Mouse (Mus musculus) hindbrain, embryonic 10.5 days (tissue): ENCODE results near the gene N4bp1. TPM values are rescaled to one million over a fixed set of nuclear protein-coding genes. Genes with fewer than 3 reads are reported as not detected.

Experiments
- DNase-seq: peaks from one replicate; pipeline ENCODE4 v3.0.0-alpha.2; 2017; ENCODE audit warnings: low spot score
- H3K27ac ChIP-seq: fragments of 300-500 bp; sonication (generic); 2 replicates; pipeline ENCODE4 v1.5.1; 2016; ENCODE audit warnings: mild to moderate bottlenecking, moderate library complexity
- H3K27me3 ChIP-seq: fragments of 300-500 bp; sonication (generic); 2 replicates; pipeline ENCODE4 v1.6.1; 2016; ENCODE audit warnings: mild to moderate bottlenecking; ENCODE audit not compliant: poor library complexity, insufficient read depth, severe bottlenecking
- H3K36me3 ChIP-seq: fragments of 300-500 bp; sonication (generic); 2 replicates; pipeline ENCODE4 v1.6.1; 2016; ENCODE audit warnings: mild to moderate bottlenecking, moderate library complexity
- H3K4me1 ChIP-seq: fragments of 300-500 bp; sonication (generic); replicated peaks from 2 replicates; pipeline ENCODE4 v1.6.1; 2016; ENCODE audit warnings: mild to moderate bottlenecking
- H3K4me3 ChIP-seq: fragments of 300-500 bp; sonication (generic); 2 replicates; pipeline ENCODE4 v1.5.1; 2016; ENCODE audit warnings: mild to moderate bottlenecking, moderate library complexity
- H3K9me3 ChIP-seq: fragments of 300-500 bp; sonication (generic); 2 replicates; pipeline ENCODE4 v1.6.1; 2016; ENCODE audit warnings: mild to moderate bottlenecking, moderate library complexity
- WGBS: fragments of 180-500 bp; shearing (Covaris S2); methylation state at CpG from one replicate; pipeline ENCODE4 v1.1.7; 2016; 5-methylcytosine and 5-hydroxymethylcytosine counted together
- polyA plus RNA-seq: library from polyadenylated mRNA; unstranded; fragments of >200 nt; fragmentation: Nextera tagmentation; extraction: Ambion mirVana; gene quantifications from 2 replicates; pipeline ENCODE4 v1.2.1, GENCODE M21; 2016

N4bp1 gene
- polyA plus RNA-seq, 1 experiment from 2014 or later = 9.2 TPM

DNA sequence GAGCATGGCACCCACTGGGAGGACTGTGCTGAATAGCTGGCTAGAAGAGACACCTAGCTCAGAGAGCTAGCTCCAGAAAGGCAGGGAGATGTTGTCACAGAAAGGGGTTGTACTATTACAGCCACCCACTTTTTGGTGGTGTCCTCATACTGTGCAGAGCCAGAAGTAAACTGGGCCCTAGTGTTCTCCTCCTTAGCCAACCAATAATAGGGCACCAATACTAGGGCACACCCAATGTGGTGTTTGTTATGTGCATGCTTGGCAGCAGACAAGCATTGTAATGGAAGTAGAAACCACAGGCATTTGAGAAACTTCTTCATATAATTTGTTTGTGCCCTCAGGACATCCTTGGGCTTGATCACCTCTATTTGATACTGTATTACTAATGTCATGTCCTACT lies 58.5 kb downstream of the N4bp1 start:
- Histone ChIP-seq H3K27ac (no peak overlapping the region), H3K4me1 (no peaks in the 10 kb centered on the region), H3K27me3 (no peaks in the 10 kb centered on the region), H3K36me3 (no peaks in the 10 kb centered on the region), H3K9me3 (no peaks in the 10 kb centered on the region), H3K4me3 (no peak overlapping the region)
- no peak for DNase-seq

DNA sequence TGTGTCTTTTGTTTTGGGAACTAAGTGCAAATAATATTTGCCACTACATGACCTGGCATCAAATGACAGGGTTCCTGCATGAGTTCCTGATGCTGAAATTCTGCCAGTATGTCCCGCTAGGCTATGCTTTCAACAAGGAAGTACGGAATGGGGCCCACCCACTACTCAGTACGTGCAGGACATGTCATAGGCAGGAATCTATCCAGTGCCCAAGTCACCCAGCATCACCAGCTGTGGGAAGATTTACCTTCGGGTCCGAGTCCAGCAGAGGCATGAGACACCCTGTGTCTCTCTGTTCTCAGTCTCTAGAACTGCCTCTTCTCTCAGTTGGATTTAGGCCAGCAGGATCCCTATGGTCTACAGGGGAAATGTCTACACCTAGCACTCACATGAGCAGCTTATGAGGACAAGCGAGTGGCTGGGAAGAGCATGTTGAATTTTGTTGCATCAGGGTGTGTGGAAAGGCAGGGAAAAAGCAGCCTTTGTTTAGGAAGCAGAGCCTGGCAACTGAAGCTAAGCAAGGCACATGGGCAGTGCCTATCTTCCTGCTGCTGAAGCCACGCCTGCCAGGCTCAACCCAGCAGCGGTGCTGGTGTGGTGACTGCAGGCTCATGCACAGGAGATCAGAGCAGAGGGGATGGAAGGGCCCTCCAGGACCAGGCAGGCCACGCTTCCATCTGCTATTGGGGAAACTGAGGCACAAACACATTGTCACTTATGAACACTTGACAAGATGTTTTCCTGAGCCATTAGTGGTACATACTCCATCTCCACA lies 59.2 kb downstream of the N4bp1 start:
- Histone ChIP-seq H3K36me3 (no peaks in the 10 kb centered on the region), H3K27me3 (no peaks in the 10 kb centered on the region), H3K4me3 (no peak overlapping the region), H3K27ac (no peak overlapping the region), H3K4me1 (peaks cover 4% of the 10 kb centered on the region; the same call in 1 of the 2 replicates), H3K9me3 (no peaks in the 10 kb centered on the region)
- no peak for DNase-seq
- 86% methylated on average over 9 of the region's 9 CpGs for WGBS

DNA sequence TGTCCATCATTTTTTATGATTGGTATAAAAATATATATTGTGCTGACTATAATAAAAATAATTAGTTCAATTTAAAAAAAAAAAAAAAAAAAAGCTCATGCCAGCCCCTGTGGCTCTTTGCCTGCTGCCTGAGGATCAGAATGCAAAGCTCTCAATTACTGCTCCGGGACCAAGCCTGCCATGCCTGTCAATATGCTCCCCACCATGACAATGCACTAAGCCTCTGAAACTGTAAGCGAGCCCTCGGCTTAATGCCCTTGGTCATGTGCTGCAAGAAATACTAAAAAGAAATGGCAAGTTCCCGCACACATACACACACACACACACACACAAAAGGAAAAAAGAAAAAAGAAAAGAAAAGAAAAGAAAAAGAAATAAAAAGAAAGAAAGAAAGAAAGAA lies 60.3 kb downstream of the N4bp1 start:
- no peak for DNase-seq
- Histone ChIP-seq H3K27ac (no peak overlapping the region), H3K4me1 (peaks cover 7% of the 10 kb centered on the region; the same call in 1 of the 2 replicates), H3K27me3 (no peaks in the 10 kb centered on the region), H3K9me3 (no peaks in the 10 kb centered on the region), H3K36me3 (no peaks in the 10 kb centered on the region), H3K4me3 (no peak overlapping the region)
- WGBS = 40% methylated on average over 4 of the region's 4 CpGs

DNA sequence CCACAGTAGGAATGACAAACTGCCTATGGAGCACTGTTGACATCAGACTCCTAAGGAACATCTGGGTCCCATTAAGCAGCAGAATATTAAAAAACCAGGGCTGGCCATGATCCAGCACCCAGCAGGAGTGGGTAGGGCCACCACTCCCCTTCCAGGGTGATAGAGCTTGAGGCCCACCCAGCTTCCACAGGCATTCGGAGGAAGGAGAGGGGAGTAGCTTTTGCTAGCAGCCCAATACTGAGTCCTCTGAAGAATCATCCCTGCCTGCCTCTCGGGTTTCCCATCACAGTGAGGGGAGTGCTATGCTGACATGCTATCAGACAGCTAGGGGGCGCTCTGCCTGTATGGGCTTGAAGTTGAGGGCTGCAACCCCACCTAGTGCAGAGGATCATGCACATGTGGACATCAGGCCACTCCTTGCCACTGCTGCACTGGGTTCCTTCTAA lies 64.3 kb downstream of the N4bp1 start:
- Histone ChIP-seq H3K27me3 (no peaks in the 10 kb centered on the region), H3K27ac (no peak overlapping the region), H3K4me3 (no peak overlapping the region), H3K9me3 (no peaks in the 10 kb centered on the region), H3K36me3 (no peaks in the 10 kb centered on the region), H3K4me1 (peaks cover 11% of the 10 kb centered on the region; the same call in 1 of the 2 replicates)
- 11% methylated on average over 3 of the region's 3 CpGs for WGBS
- peak; percentile 65 for DNase-seq

- H3K9me3 ChIP-seq = no peaks in the 10 kb centered on the region
- no peak overlapping the region for H3K4me3 ChIP-seq
- peaks cover 13% of the 10 kb centered on the region; the same call in 1 of the 2 replicates for H3K4me1 ChIP-seq
- WGBS = 71% methylated on average over 2 of the region's 2 CpGs
- H3K36me3 ChIP-seq = no peaks in the 10 kb centered on the region
- no peak overlapping the region; the same call in 1 of the 2 replicates for H3K27ac ChIP-seq
- no peaks in the 10 kb centered on the region for H3K27me3 ChIP-seq
- DNase-seq = no peak
Observed at GRCm38 (mm10) chr8:86820186-86820755, 64.8 kb downstream of the N4bp1 start.

- Histone ChIP-seq H3K4me3 (no peak overlapping the region), H3K36me3 (no peaks in the 10 kb centered on the region)
- WGBS = 64% methylated on average over 6 of the region's 6 CpGs
Observed at GRCm38 (mm10) chr8:86819426-86819825, 65.6 kb downstream of the N4bp1 start.

DNA sequence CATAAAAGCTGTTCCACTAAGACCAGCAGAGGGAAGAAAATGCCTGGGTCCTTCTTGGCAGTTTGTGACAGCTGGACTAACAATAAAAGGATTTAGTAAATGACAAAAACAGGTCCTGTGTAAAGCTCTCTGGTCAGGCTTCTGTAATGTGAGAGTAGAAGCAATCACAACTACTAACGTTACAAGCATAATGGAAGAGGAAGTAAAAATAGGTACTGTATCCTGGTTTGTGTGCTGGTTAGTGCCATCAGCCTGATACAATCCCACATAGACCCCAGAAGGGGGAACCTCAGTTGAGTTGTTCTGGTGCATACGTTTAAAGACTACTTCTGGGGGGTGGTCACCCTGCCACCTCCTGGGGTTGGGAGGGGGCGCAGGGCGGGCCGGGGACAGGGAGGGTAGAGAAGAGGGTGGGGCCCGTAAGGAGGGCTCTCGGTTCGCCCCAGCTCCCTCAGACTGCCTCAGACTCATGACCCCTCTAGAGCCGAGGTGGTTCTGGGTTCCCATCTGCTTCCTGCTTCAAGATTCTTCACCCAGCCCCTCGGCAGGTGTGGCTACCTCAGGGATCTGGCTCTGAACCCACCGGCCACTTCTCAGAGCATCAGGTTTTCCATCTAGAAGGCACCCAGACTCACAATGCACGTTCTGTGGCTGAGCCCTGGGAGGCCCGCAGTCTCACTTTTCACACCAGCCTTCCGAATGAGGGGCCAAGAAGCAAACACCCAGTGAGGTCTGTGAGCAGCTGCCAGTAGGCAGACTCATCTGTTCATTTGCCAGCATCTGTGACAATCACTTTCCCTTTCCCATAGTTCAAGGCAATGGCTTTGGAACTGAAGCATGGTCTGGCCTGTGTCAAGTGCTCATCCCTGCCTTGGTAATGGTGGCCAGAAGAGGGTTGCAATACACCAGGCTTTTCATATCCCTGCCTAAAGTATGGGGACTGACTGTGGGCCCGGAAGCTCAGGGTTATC lies 75.8 kb downstream of the N4bp1 start:
- Histone ChIP-seq H3K4me3 (no peak overlapping the region), H3K4me1 (no peaks in the 10 kb centered on the region), H3K9me3 (no peaks in the 10 kb centered on the region), H3K36me3 (no peaks in the 10 kb centered on the region), H3K27ac (no peak overlapping the region), H3K27me3 (no peaks in the 10 kb centered on the region)
- WGBS = 87% methylated on average over 15 of the region's 15 CpGs
- no peak for DNase-seq

More at GRCm38 (mm10) chr8:86819426-86819825, 65.6 kb downstream of the N4bp1 start:
- no peak overlapping the region for H3K27ac ChIP-seq
- peaks cover 18% of the 10 kb centered on the region; the same call in 1 of the 2 replicates for H3K4me1 ChIP-seq
- no peaks in the 10 kb centered on the region for H3K9me3 ChIP-seq
- no peaks in the 10 kb centered on the region for H3K27me3 ChIP-seq
- DNase-seq = no peak

DNA sequence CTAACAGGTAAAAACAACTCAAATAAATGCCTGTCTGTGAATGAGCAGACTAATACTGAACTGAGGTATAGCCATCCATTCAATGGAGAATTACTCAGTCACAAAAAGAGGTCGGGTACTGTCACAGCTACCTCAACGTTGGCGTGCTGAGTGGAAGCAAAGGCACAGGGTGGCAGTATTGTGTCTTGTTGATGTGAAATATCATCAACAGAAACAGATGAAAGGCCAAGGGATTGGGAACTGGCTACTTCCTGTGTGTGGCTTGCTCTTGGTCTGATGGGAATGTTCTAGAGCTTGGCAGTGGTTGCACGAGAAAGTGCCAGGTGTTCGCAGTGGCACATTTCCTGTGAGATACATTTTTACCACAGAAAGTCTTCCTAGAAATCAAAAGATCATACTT lies 76.8 kb downstream of the N4bp1 start:
- DNase-seq = no peak
- Histone ChIP-seq H3K27ac (no peak overlapping the region), H3K4me3 (no peak overlapping the region), H3K9me3 (no peaks in the 10 kb centered on the region), H3K27me3 (no peaks in the 10 kb centered on the region), H3K36me3 (no peaks in the 10 kb centered on the region), H3K4me1 (no peaks in the 10 kb centered on the region)
- WGBS = 82% methylated on average over 5 of the region's 5 CpGs

- Histone ChIP-seq H3K9me3 (no peaks in the 10 kb centered on the region), H3K27me3 (no peaks in the 10 kb centered on the region), H3K36me3 (no peaks in the 10 kb centered on the region), H3K4me1 (no peaks in the 10 kb centered on the region), H3K27ac (no peak overlapping the region), H3K4me3 (no peak overlapping the region)
- no peak for DNase-seq
- WGBS = 56% methylated on average over 6 of the region's 6 CpGs
Observed at GRCm38 (mm10) chr8:86801988-86802387, 83.1 kb downstream of the N4bp1 start.

GRCm38 (mm10) chr8:86800966-86801365 lies 84.1 kb downstream of the N4bp1 start:
- H3K27ac ChIP-seq = no peak overlapping the region
- no peaks in the 10 kb centered on the region for H3K27me3 ChIP-seq
- no peaks in the 10 kb centered on the region for H3K4me1 ChIP-seq
- no peak overlapping the region for H3K4me3 ChIP-seq
- 67% methylated on average over 4 of the region's 4 CpGs for WGBS
- H3K9me3 ChIP-seq = no peaks in the 10 kb centered on the region
- H3K36me3 ChIP-seq = no peaks in the 10 kb centered on the region
- DNase-seq = no peak

DNA sequence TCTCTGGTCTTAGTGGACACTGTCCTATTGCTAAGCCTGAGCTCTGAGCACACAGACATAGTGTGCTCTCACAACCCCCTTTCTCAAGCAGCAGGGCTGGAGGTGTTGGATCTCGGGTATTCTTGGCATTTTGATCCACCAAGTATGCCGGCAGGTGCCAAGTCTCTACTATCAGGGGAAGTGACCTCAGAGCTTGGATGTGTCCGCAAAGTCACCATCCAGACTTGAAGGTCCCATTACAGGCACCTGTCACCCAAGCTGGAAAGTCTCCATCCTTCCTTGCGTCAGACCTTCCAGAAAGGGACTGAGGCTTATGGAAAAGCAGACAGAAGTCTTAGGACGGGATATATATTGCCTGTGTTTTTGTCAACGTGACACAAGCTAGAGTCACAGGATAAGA lies 86.9 kb downstream of the N4bp1 start:
- no peak for DNase-seq
- no peaks in the 10 kb centered on the region for H3K27me3 ChIP-seq
- no peak overlapping the region for H3K27ac ChIP-seq
- H3K9me3 ChIP-seq = no peaks in the 10 kb centered on the region
- 90% methylated on average over 6 of the region's 6 CpGs for WGBS
- H3K36me3 ChIP-seq = no peaks in the 10 kb centered on the region
- no peak overlapping the region for H3K4me3 ChIP-seq
- H3K4me1 ChIP-seq = no peaks in the 10 kb centered on the region

GRCm38 (mm10) chr8:86797705-86798104 lies 87.4 kb downstream of the N4bp1 start:
- Histone ChIP-seq H3K27me3 (no peaks in the 10 kb centered on the region), H3K4me3 (no peak overlapping the region), H3K36me3 (no peaks in the 10 kb centered on the region), H3K4me1 (no peaks in the 10 kb centered on the region), H3K9me3 (no peaks in the 10 kb centered on the region), H3K27ac (no peak overlapping the region)
- DNase-seq = no peak
- 82% methylated on average over 2 of the region's 2 CpGs for WGBS
